Mouse (Mus musculus) ovary, postnatal 14 days (tissue): ENCODE results near the gene Epsti1.

Experiments
- DNase-seq: peaks from one replicate; pipeline ENCODE4 v3.0.0; 2022; ENCODE audit warnings: low spot score

Epsti1 gene

DNA sequence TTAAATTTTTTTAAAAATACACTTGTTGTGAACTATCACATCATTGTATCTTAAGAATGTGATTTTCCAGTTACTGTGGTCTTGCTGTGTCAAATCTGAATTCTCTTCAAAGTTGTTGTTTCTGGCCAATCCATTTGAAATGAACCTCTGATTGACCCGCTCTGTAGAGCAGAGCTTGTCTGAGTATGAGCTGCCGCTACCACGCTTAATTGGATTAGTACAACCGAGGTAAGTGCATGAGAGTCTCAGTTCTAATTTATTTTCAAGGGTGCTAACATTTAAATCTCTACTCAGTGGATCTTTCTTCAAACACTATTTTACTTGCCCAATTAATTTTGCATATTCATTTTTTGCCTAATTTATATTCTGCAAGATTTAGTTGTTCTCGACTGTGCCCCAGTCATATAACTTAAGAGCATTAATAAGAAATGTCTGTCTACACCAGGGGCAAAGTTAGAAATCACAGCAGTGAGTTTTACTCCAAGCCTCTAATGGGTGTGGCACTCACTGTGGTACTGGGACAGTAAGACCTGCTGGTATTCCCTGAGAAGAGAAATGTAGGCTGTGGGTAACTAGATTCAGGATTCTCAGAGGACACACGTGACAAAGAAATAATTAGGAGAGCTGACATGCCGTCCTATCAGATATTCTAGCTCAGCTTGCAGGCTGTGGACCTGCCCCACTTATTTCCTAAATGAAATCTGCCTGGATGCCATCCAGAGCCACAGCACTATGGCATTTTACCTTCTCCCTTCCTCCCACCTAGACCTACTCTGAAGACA, 111.7 kb downstream of the Epsti1 start:
- DNase-seq = no peak

DNA sequence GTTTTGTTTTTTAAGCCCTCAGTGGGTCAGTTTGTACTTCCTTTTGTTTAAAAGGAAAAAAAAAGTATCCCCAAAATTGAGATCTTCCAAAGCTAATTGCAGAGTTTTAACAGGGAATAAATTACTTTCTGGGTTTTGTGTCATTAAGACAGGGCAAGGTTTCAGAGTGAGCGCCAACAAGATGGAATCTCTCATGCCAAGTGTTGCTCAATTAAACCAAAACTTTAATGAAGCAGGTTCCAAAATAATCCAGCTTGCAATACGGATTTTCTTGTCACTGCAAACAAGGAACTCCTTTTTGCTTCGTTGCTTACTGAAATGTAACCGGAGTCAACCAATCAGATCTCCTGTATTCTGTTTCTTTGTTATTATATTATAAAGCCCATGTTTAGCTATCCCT, 112.4 kb downstream of the Epsti1 start:
- DNase-seq = no peak

DNA sequence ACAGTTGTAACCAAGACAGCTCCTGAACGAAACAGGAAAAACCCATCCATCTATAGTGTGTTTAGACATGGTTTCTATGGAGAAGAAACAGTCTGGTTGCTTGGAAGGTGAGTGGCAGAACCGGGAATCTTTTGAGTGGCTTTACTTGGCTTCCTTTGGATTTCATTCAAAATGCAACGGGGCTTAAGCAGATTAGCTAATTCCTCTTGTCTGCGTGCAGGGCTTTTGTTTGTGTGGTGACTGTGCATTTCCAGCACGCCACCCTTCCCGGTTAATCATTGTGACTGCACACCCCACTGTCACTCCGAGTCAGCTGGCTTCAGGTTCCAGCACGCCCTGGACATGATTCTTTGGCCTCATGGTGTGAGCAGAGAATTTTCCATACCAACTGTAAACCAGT, 115.9 kb downstream of the Epsti1 start:
- DNase-seq = no peak

DNA sequence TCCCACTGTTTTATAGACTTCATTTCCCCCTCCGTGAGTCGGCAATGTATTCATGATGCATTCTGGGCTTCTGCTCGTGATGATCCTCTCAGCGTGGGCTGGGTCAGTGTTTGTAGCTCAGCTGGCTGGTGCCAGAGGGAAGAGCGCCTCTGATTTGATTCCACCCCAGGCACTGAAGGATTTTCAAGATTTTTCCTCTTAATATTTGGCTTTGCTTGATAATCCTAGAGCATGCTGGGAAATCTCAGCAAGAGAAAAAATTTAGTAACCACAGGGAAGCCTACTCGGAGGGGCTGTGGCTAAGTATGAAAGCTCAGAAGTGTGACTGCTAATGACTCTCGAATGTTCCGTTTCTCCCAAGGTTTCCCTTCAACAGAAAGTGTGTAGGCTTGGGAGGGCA, 134.8 kb downstream of the Epsti1 start:
- no peak for DNase-seq

DNA sequence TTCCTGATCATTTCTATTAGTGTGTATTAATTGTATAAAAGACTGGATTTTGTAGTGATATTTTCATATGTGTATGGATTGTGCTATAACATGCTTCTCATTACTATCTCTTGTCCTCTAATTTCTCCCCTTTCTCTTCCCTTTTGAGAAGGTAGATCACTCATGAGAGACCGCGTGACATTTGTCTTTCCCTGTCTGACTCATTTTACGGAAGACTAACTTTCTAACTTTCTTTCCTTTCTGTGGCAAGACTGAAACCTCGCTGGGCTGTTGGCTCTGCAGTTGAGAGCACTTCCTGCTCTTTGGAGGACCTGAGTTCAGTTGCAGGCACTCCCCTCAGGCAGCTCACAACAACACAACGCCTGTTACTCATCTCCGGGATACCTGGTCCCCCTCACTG, 136.6 kb downstream of the Epsti1 start:
- no peak for DNase-seq

DNA sequence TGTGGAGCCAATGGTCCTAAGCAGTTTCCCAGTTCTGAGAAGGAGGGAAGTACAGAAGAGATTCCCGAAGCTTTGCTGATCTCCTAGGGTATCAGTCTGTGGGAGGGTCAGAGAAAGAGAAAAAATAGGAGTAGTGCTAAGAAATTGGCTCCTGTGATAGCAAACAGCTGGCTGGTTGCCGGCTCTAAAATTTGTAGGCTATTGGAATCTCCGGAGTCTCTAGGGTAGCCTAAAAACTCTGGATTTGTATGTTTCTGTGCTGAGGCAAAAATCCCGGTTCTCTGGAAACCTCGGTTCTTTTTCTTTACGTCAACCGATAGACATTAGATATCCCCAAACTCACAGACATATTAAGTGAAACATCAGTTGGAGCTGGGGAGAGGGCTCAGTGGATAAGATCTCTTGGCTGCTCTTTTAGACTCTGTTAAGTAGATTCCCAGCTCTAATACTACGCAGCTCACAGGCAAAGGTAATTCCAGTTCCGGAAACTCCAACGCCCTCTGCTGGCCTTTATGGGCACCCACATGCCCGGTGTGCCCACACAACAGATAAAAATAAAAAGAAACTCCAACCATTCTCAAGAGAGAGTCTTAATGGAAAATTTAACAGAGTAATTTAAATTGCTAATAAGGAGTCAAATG, 138.0 kb downstream of the Epsti1 start:
- DNase-seq = peak; percentile 3

DNA sequence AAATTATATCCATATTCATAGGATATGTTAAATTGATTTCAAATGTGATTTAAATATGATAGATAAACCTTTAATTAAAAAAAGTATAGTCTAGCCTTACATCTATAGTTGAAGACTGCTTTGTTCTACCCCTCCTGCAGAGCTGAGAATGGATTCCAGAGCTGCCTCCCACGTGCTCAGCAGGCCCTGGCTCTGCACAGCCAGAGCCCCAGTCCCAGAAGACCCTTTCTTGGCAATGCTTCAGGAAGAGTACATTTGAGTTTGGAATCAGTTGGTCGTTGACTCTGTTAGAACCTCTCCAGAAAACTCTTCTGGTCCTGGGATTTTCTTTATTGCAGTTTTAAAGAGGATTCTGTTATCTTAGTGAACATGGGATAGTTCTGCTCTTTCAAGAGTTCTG, 139.0 kb downstream of the Epsti1 start:
- no peak for DNase-seq

DNA sequence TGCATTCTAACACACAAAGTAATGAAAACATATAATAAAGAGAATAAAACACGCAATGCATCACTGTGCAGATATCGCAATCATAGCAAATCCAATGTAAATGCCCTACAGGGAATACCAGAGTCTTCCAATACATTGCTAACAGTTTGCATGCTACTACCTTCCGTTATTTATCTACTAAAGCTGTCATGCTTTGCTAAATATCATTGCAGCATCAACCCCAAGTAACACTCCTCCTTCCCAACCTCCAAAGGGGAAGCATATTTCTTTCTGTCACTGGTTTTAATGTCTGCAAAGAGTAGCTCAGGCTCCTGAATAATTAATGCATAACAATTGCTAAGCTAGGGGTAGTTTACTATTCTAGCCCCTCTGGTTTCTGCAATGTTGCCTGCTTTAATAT, 144.2 kb downstream of the Epsti1 start:
- no peak for DNase-seq

DNA sequence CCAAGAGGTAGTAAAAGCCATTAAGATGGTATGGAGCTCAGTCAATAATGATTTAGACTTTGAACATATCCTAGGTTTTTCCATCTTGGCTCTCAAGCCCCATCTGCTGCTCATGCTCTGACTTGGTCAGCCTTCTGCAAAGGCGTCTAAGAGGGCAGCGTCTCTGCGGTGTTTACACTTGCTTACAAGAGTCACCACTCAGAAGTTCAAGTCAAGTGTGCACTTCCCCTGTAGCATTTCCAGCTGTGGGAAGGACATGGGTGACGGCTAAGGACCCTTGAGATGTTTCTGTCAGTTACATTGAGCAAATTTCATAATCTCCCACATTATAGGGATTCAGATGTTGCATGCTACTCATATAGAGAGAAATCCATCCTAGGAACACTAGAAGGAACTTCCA, 144.6 kb downstream of the Epsti1 start:
- DNase-seq = no peak
